Mouse (Mus musculus): Measurements from ENCODE around the gene Fpr3. TPM values are rescaled to one million over a fixed set of nuclear protein-coding genes. Genes with fewer than 3 reads are reported as not detected.
"Not testable (repeated sequence)": the region's sequence is repeated elsewhere in the genome, so short reads cannot be mapped to it uniquely, and the experiment has no call there.

Gene Fpr3
- not detected in 2 replicates for polyA plus RNA-seq (2014; fragmentation: Nextera tagmentation; extraction: Ambion mirVana)

DNA sequence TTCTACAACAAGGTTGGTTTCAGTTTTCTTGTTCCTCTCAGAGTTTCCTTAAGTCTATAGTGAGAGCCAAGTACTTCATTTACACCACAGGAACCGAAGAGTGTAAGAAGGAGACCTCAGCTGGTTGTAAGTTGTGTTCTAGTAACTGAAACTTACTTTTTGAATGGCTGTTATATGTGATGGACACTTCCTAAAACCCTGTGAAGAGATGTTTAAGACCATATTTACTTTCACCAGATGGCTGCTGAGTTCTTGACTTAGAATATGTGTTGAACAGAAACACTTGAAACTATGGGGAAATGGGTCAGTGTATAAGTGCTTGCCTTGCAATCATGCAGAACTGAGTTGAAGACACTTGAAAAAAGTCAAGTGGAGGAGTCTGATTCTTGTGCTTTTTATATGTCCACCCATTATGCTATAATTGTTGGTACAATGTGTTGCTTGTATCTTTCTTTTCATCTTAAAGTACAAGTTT, at the start of gene Fpr3, which contains the start of gene Fpr2:
Gene Fpr3 (plus strand): TSS at position 79 of the 475 bp plus-strand sequence.
Gene Fpr2 (plus strand): TSS at position 51 of the 475 bp plus-strand sequence.
- 66% methylated on average over 1 of the region's 1 CpGs for WGBS
- Histone ChIP-seq H3K4me1 (ENCODE audit: control insufficient read depth, insufficient read depth, low read length) (no peaks in the 10 kb centered on the region), H3K9ac (replicated peaks; ENCODE audit: low read depth, low read length) (no peak within 1 kb of the TSS), H3K4me2 (ENCODE audit: low read depth, low read length) (no peak within 1 kb of the TSS), H3K27me3 (ENCODE audit: control insufficient read depth, insufficient read depth, low read length) (no peaks in the 10 kb centered on the region), H3K4me3 (ENCODE audit: low read depth, low read length) (no peak within 1 kb of the TSS), H3K27ac (ENCODE audit: low read depth, low read length) (no peak within 1 kb of the TSS), H3K9me3 (ENCODE audit: control insufficient read depth, low read length) (no peaks in the 10 kb centered on the region), H3K36me3 (ENCODE audit: control insufficient read depth, insufficient read depth, low read length) (no peaks in the 10 kb centered on the region)
- ATAC-seq (ENCODE audit: low read depth) = no peak

- Histone ChIP-seq H3K27me3 (ENCODE audit: control insufficient read depth, insufficient read depth, low read length) (no peaks in the 10 kb centered on the region), H3K4me2 (ENCODE audit: low read depth, low read length) (peak overlapping the region; percentile 79), H3K4me3 (ENCODE audit: low read depth, low read length) (peak overlapping the region; percentile 35), H3K9me3 (ENCODE audit: control insufficient read depth, low read length) (no peaks in the 10 kb centered on the region), H3K36me3 (ENCODE audit: control insufficient read depth, insufficient read depth, low read length) (peaks cover 10% of the 10 kb centered on the region; the same call in 1 of the 2 replicates), H3K9ac (replicated peaks; ENCODE audit: low read depth, low read length) (peak overlapping the region; percentile 58), H3K4me1 (ENCODE audit: control insufficient read depth, insufficient read depth, low read length) (peaks cover 32% of the 10 kb centered on the region), H3K27ac (ENCODE audit: low read depth, low read length) (peak overlapping the region; percentile 79)
- WGBS = under 1% methylated on average over 42 of the region's 43 CpGs
- ATAC-seq (ENCODE audit: low read depth) = peak; percentile 97
These were observed 49.5 kb upstream of the Fpr3 start for GRCm38 (mm10) chr17:17837919-17838701.

DNA sequence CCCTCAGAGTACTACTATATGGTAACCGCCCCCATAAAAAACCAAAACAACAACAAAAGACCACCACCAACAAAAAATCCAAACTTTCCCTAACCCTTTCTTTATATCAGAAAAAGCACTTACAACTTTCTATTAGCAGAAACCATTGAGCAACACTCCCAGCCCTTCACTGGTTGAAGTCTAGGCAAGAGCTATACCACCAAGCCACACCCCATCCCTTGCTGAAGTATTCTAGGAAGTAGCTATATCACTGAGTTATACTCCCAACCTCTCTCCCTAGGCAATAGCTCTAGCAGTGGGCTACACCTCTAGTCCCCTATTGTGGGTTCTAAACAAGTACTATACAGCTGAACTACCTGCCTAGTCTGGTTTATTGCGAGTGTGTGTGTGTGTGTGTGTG, 48.4 kb upstream of the Fpr3 start:
- Histone ChIP-seq H3K9ac (replicated peaks; ENCODE audit: low read depth, low read length) (no peak overlapping the region), H3K4me1 (ENCODE audit: control insufficient read depth, insufficient read depth, low read length) (peaks cover 26% of the 10 kb centered on the region), H3K4me2 (ENCODE audit: low read depth, low read length) (peak overlapping the region; percentile 79; the same call in 1 of the 2 replicates), H3K27me3 (ENCODE audit: control insufficient read depth, insufficient read depth, low read length) (no peaks in the 10 kb centered on the region), H3K4me3 (ENCODE audit: low read depth, low read length) (no peak overlapping the region; the same call in 1 of the 2 replicates), H3K36me3 (ENCODE audit: control insufficient read depth, insufficient read depth, low read length) (peaks cover 10% of the 10 kb centered on the region; the same call in 1 of the 2 replicates), H3K27ac (ENCODE audit: low read depth, low read length) (no peak overlapping the region), H3K9me3 (ENCODE audit: control insufficient read depth, low read length) (no peaks in the 10 kb centered on the region)
- ATAC-seq (ENCODE audit: low read depth) = no peak
- WGBS = 90% methylated on average over 2 of the region's 2 CpGs

DNA sequence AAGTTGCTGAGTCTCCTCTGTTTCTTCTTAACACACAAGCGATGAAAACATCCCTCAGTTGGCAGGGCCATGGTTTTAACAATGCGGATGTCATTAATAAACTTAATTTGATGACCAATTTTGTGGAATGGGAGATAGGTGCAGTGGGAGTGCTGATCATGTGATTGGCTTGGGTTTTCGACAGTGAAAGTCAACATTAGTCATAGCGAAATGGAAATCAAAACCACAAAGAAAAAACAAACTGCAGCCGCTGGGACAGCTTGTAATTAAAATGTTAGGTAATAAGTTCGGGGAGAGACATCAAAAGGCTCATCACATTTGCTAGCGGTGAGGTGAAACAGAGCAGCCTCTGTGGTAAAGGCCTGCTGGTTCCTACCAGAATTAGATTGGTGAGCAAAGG, 46.9 kb upstream of the Fpr3 start:
- H3K27me3 ChIP-seq (ENCODE audit: control insufficient read depth, insufficient read depth, low read length) = no peaks in the 10 kb centered on the region
- no peak overlapping the region for H3K27ac ChIP-seq (ENCODE audit: low read depth, low read length)
- H3K9ac ChIP-seq (replicated peaks; ENCODE audit: low read depth, low read length) = no peak overlapping the region
- no peaks in the 10 kb centered on the region for H3K9me3 ChIP-seq (ENCODE audit: control insufficient read depth, low read length)
- no peak overlapping the region for H3K4me2 ChIP-seq (ENCODE audit: low read depth, low read length)
- H3K4me1 ChIP-seq (ENCODE audit: control insufficient read depth, insufficient read depth, low read length) = peaks cover 14% of the 10 kb centered on the region
- no peak for ATAC-seq (ENCODE audit: low read depth)
- 94% methylated on average over 7 of the region's 7 CpGs for WGBS
- H3K36me3 ChIP-seq (ENCODE audit: control insufficient read depth, insufficient read depth, low read length) = peaks cover 10% of the 10 kb centered on the region; the same call in 1 of the 2 replicates
- no peak overlapping the region for H3K4me3 ChIP-seq (ENCODE audit: low read depth, low read length)

- H3K36me3 ChIP-seq (ENCODE audit: control insufficient read depth, insufficient read depth, low read length) = peaks cover 5% of the 10 kb centered on the region; the same call in 1 of the 2 replicates
- no peak overlapping the region for H3K4me3 ChIP-seq (ENCODE audit: low read depth, low read length)
- H3K4me1 ChIP-seq (ENCODE audit: control insufficient read depth, insufficient read depth, low read length) = peaks cover 6% of the 10 kb centered on the region; the same call in 1 of the 2 replicates
- H3K27me3 ChIP-seq (ENCODE audit: control insufficient read depth, insufficient read depth, low read length) = no peaks in the 10 kb centered on the region
- H3K4me2 ChIP-seq (ENCODE audit: low read depth, low read length) = no peak overlapping the region
- H3K9ac ChIP-seq (replicated peaks; ENCODE audit: low read depth, low read length) = no peak overlapping the region
- no peak overlapping the region for H3K27ac ChIP-seq (ENCODE audit: low read depth, low read length)
- peak; percentile 45; the same call in 1 of the 2 replicates for ATAC-seq (ENCODE audit: low read depth)
- 74% methylated on average over 27 of the region's 27 CpGs for WGBS
- H3K9me3 ChIP-seq (ENCODE audit: control insufficient read depth, low read length) = no peaks in the 10 kb centered on the region
These were observed 44.0 kb upstream of the Fpr3 start for GRCm38 (mm10) chr17:17843534-17844261.

DNA sequence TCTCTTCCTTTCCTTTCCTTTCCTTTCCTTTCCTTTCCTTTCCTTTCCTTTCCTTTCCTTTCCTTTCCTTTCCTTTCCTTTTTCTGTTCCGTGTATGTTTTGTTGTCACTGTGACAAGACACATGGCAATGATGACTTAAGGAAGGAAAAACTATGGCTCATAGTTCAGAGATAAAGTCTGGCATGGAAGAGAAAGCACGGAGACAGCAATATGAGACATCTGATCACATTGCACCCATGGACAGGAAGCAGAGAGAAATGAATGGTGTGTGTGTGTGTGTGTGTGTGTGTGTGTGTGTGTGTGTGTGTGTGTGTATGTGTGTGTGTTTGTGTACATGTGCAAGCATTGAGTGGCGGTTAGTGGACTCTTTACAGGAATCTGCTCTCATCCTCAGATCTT, 43.0 kb upstream of the Fpr3 start:
- 87% methylated on average over 3 of the region's 3 CpGs for WGBS
- H3K27me3 ChIP-seq (ENCODE audit: control insufficient read depth, insufficient read depth, low read length); H3K9me3 ChIP-seq (ENCODE audit: control insufficient read depth, low read length); H3K27ac ChIP-seq (ENCODE audit: low read depth, low read length); H3K9ac ChIP-seq (replicated peaks; ENCODE audit: low read depth, low read length); ATAC-seq (ENCODE audit: low read depth); H3K4me2 ChIP-seq (ENCODE audit: low read depth, low read length); H3K4me3 ChIP-seq (ENCODE audit: low read depth, low read length); H3K36me3 ChIP-seq (ENCODE audit: control insufficient read depth, insufficient read depth, low read length); H3K4me1 ChIP-seq (ENCODE audit: control insufficient read depth, insufficient read depth, low read length): not testable (repeated sequence)

- Histone ChIP-seq H3K4me3 (ENCODE audit: low read depth, low read length) (no peak overlapping the region), H3K4me1 (ENCODE audit: control insufficient read depth, insufficient read depth, low read length) (no peaks in the 10 kb centered on the region), H3K36me3 (ENCODE audit: control insufficient read depth, insufficient read depth, low read length) (no peaks in the 10 kb centered on the region), H3K9ac (replicated peaks; ENCODE audit: low read depth, low read length) (no peak overlapping the region), H3K4me2 (ENCODE audit: low read depth, low read length) (no peak overlapping the region), H3K27me3 (ENCODE audit: control insufficient read depth, insufficient read depth, low read length) (no peaks in the 10 kb centered on the region), H3K27ac (ENCODE audit: low read depth, low read length) (no peak overlapping the region), H3K9me3 (ENCODE audit: control insufficient read depth, low read length) (no peaks in the 10 kb centered on the region)
- no peak for ATAC-seq (ENCODE audit: low read depth)
- 74% methylated on average over 10 of the region's 10 CpGs for WGBS
These were observed 42.2 kb upstream of the Fpr3 start for GRCm38 (mm10) chr17:17845187-17846027.

GRCm38 (mm10) chr17:17848988-17849387, 38.7 kb upstream of the Fpr3 start:
- WGBS = 88% methylated on average over 2 of the region's 2 CpGs

More at GRCm38 (mm10) chr17:17848988-17849387, 38.7 kb upstream of the Fpr3 start:
- no peak overlapping the region for H3K4me3 ChIP-seq (ENCODE audit: low read depth, low read length)
- no peaks in the 10 kb centered on the region for H3K27me3 ChIP-seq (ENCODE audit: control insufficient read depth, insufficient read depth, low read length)
- H3K4me1 ChIP-seq (ENCODE audit: control insufficient read depth, insufficient read depth, low read length) = no peaks in the 10 kb centered on the region
- H3K9me3 ChIP-seq (ENCODE audit: control insufficient read depth, low read length) = no peaks in the 10 kb centered on the region
- no peak overlapping the region for H3K9ac ChIP-seq (replicated peaks; ENCODE audit: low read depth, low read length)
- ATAC-seq (ENCODE audit: low read depth) = no peak
- no peak overlapping the region for H3K27ac ChIP-seq (ENCODE audit: low read depth, low read length)
- no peak overlapping the region for H3K4me2 ChIP-seq (ENCODE audit: low read depth, low read length)
- no peaks in the 10 kb centered on the region for H3K36me3 ChIP-seq (ENCODE audit: control insufficient read depth, insufficient read depth, low read length)
